Mouse (Mus musculus): Measurements from ENCODE around the gene Adgrf3.
"Not testable (repeated sequence)": the region's sequence is repeated elsewhere in the genome, so short reads cannot be mapped to it uniquely, and the experiment has no call there.

Adgrf3 gene

DNA sequence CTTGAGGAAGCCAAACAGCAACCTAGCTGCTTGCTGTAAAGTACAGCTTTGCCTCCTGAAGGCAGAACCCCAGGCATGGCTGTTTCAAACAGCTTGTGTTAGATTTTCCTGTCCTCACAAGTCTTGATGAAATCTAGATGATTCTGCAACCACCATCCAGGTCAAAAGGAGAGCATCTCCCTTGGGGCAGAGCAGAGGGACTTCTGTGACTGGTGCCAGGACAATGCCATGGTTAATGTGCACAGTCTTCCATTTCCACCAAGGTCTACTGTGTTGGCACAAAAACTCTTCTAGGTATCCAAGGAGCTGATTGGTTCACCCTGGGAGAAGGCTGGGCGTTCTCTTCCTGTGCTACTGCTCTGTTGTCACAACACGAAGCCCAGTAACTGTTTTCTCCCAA, 14.2 kb upstream of the Adgrf3 start:
- Histone ChIP-seq H3K27me3 (ENCODE audit: control insufficient read depth, insufficient read depth, low read length, poor library complexity, severe bottlenecking) (no peaks in the 10 kb centered on the region), H3K36me3 (ENCODE audit: control insufficient read depth, insufficient read depth, low read length, poor library complexity, severe bottlenecking) (no peaks in the 10 kb centered on the region)
- DNase-seq (ENCODE audit: low read depth, low spot score) = no peak

DNA sequence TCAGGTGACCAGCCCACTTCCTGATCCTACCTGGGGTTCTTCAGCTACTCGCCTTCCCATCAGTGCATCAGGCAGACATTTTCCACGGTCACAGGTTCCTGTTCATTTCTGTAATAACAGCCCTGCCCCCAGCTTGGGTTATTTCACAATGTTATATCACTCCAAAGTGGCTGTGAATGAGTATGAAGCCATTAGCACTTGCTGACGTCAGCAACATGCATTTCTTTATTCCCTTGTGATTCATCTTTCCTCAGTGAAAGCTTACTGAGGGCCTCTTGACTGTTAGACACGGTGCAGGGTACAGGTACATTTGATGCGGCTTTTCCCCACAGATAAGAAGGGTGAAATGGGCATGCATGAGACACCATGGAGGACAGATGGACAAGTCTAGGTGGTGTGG, 10.4 kb upstream of the Adgrf3 start:
- Histone ChIP-seq H3K27me3 (ENCODE audit: control insufficient read depth, insufficient read depth, low read length, poor library complexity, severe bottlenecking) (no peaks in the 10 kb centered on the region), H3K36me3 (ENCODE audit: control insufficient read depth, insufficient read depth, low read length, poor library complexity, severe bottlenecking) (no peaks in the 10 kb centered on the region)
- no peak for DNase-seq (ENCODE audit: low read depth, low spot score)

DNA sequence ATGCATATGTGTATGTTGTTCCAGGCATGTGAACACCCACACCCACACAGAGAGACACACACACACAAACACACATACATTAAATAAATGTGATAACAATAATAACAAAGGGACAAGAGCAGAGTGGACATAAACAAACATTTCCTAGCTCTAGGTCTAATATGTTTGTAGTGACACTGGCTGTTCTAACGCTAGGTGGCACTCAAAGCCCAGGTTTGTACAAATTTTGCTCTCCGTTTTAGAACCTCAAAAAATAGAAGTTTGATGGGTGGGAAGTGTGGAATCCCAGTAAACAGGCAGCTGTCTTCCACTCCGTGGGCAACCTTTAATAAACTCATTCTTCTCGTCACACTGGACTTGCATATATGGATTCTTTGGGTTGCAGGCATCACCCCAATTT, 9.4 kb upstream of the Adgrf3 start:
- no peaks in the 10 kb centered on the region for H3K36me3 ChIP-seq (ENCODE audit: control insufficient read depth, insufficient read depth, low read length, poor library complexity, severe bottlenecking)
- no peaks in the 10 kb centered on the region for H3K27me3 ChIP-seq (ENCODE audit: control insufficient read depth, insufficient read depth, low read length, poor library complexity, severe bottlenecking)
- peak; percentile 70 for DNase-seq (ENCODE audit: low read depth, low spot score)

DNA sequence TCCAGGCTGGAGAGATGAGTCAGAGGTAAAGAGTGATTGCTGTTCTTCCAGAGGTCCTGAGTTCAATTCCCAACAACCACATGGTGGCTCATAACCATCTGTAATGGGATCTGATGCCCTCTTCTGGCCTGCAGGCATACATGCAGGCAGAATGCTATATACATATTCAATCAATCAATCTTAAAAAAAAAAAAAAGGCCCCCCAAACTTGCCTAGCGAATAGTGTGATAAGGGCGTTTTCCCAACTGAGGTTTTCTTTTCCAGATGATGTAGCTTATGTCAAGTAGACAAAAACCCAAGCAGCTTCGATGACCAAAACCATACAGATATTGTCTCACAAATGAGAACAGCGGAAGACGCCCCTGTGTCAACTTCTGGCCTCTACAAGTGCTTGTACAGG, 5.2 kb upstream of the Adgrf3 start:
- H3K27me3 ChIP-seq (ENCODE audit: control insufficient read depth, insufficient read depth, low read length, poor library complexity, severe bottlenecking); DNase-seq (ENCODE audit: low read depth, low spot score); H3K36me3 ChIP-seq (ENCODE audit: control insufficient read depth, insufficient read depth, low read length, poor library complexity, severe bottlenecking): not testable (repeated sequence)

DNA sequence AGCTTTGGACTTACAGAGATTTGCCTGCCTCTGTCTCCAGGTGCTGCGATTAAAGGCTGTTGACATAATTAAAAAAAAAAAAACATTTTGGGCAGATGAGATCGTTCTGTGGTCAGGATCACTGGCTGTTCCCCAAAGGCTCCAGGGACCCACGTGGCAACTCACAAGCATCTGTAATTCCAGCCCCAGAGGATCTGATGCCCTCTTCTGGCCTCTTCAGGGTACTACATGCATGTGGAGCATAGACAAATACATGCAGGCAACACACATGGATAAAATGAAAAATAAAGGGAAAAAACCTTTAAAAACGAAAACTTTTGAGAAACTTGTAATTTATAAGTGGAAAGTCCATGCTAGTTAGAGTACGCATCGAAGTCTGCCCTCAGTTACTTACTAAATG, 1.8 kb upstream of the Adgrf3 start:
- peak; percentile 48 for DNase-seq (ENCODE audit: low read depth, low spot score)
- Histone ChIP-seq H3K36me3 (ENCODE audit: control insufficient read depth, insufficient read depth, low read length, poor library complexity, severe bottlenecking) (no peaks in the 10 kb centered on the region), H3K27me3 (ENCODE audit: control insufficient read depth, insufficient read depth, low read length, poor library complexity, severe bottlenecking) (no peaks in the 10 kb centered on the region)

DNA sequence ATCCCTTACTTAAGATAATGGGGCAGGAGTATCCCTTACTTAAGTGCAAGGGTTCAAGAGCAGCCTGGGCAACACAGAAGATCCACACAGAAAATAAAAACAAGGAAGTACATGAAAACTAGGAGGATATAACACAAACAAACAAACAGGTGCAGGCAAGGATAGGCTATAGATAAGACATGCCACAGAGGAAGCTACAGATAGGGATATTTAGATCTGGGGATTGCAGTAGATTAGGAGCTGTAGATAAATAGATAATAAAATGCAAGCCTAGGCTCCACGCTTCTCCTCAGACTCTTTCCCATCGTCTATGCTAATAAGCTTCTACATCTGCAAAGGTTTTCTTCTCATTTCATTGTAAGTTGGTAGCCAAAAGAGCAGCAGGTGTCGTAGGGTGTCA, 488 bp downstream of the Adgrf3 start:
- Histone ChIP-seq H3K27me3 (ENCODE audit: control insufficient read depth, insufficient read depth, low read length, poor library complexity, severe bottlenecking) (no peaks in the 10 kb centered on the region), H3K36me3 (ENCODE audit: control insufficient read depth, insufficient read depth, low read length, poor library complexity, severe bottlenecking) (no peaks in the 10 kb centered on the region)
- no peak for DNase-seq (ENCODE audit: low read depth, low spot score)

DNA sequence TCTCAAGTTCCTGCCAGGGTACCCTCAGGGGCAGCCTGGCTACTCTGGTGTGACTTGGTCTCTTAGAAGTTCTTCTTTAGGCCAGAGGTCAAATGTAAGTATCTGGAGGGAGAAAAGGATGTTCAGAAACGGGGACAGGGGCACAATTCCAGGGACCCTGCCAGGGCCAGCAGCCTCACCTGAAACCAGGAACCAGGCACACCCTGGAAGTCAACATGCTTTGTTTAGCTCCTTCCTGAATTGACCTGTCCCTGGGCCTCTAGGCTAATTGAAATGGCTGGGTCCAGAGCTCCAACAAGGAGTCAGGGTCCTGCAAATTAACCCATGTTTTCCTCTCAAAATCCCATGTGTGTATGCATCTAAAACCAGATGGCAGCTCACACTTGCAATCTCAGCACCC, 1.1 kb downstream of the Adgrf3 start:
- DNase-seq (ENCODE audit: low read depth, low spot score) = no peak
- Histone ChIP-seq H3K27me3 (ENCODE audit: control insufficient read depth, insufficient read depth, low read length, poor library complexity, severe bottlenecking) (no peaks in the 10 kb centered on the region), H3K36me3 (ENCODE audit: control insufficient read depth, insufficient read depth, low read length, poor library complexity, severe bottlenecking) (no peaks in the 10 kb centered on the region)

DNA sequence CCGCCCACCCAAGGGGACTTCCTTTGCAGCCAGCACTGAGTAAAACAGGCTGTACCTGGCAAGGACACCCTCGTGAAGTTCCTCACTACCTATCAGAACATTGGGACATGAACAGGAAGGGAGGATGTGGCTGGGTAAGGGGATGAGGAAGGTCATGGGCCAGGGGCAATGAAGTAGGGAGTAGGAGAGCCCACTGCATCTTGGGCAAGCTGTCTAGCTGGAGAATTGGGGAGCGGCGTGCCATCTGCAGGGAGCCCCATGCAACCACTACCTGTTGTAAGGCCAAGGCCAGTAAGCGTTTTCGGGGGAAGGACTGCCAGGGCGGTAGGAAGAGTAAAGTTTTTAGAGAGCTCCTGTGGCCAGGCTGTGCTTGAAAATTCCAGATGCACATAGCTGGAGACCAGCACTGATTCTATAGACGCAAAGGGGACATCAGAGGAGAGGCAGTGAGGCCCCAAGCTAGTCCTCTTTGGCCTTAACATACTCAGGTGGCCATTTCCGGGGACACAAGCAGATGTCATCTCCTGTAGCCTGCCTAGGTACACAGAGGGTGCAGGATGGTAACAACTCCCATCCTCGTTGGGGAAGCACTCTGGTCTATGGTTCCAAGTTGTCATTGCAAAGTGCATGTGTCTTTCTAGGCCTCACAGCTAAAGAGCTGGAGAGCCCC, 2.2 kb downstream of the Adgrf3 start:
- H3K36me3 ChIP-seq (ENCODE audit: control insufficient read depth, insufficient read depth, low read length, poor library complexity, severe bottlenecking) = no peaks in the 10 kb centered on the region
- no peak for DNase-seq (ENCODE audit: low read depth, low spot score)
- H3K27me3 ChIP-seq (ENCODE audit: control insufficient read depth, insufficient read depth, low read length, poor library complexity, severe bottlenecking) = no peaks in the 10 kb centered on the region

DNA sequence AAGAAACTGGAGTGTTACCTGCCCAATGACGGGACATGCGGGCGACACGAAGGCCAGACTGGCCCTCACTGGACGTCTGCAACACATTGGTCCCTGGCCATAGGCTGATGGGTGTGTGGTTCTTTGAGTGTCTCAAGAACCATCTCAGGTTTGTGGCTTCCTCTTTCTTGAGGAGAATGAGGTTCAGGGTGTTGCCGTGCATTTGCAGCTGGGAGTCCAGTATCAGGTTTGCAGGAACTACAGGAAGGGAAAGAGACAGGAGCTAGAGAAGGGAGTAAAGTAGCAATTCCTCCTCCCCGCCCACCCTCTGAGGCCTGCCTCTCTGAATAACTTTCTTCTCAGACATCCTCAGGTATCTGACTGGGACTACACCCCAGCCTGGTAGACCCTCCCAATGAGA, 3.3 kb downstream of the Adgrf3 start:
- DNase-seq (ENCODE audit: low read depth, low spot score) = no peak
- Histone ChIP-seq H3K27me3 (ENCODE audit: control insufficient read depth, insufficient read depth, low read length, poor library complexity, severe bottlenecking) (no peaks in the 10 kb centered on the region), H3K36me3 (ENCODE audit: control insufficient read depth, insufficient read depth, low read length, poor library complexity, severe bottlenecking) (no peaks in the 10 kb centered on the region)

DNA sequence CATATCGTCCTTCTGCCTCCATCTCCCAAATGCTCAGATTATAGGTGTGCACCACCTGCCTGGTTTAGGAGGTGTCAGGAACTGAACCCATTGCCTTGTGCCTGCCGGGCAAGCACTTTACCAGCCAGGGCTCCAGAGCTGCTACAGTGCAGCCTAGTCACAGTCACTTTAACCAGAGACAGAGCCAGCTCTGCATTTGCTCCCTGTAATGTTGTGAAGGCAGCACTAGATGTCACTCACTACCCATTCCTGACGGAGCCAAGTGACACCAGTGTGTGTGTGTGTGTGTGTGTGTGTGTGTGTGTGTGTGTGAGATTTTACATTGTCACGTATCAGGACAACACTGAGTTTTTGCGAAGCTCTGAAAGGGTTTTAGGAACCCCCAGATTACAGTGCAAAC, 4.0 kb downstream of the Adgrf3 start:
- H3K27me3 ChIP-seq (ENCODE audit: control insufficient read depth, insufficient read depth, low read length, poor library complexity, severe bottlenecking) = no peaks in the 10 kb centered on the region
- DNase-seq (ENCODE audit: low read depth, low spot score) = peak; percentile 27
- no peaks in the 10 kb centered on the region for H3K36me3 ChIP-seq (ENCODE audit: control insufficient read depth, insufficient read depth, low read length, poor library complexity, severe bottlenecking)

DNA sequence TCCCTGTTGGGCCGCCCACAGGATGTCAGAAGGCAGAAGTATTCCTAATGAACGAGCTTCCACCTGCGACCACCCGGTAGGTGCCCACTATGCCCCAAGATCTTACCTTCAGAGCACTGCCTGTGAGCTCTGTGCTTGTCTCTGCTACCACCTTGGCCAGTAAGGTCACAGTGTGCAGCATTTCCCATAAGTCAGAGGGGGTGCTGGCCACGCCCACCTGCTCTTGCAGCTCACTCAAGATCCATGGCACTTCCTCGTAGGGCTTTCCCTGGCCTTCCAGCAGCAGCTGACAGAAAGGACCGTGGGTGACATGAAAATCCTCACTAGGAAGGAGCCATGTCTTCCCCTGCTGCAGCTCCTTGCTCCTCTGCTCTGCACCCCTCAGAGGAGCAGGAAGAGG, 7.3 kb downstream of the Adgrf3 start:
- Histone ChIP-seq H3K36me3 (ENCODE audit: control insufficient read depth, insufficient read depth, low read length, poor library complexity, severe bottlenecking) (no peaks in the 10 kb centered on the region), H3K27me3 (ENCODE audit: control insufficient read depth, insufficient read depth, low read length, poor library complexity, severe bottlenecking) (no peaks in the 10 kb centered on the region)
- DNase-seq (ENCODE audit: low read depth, low spot score) = peak; percentile 7

DNA sequence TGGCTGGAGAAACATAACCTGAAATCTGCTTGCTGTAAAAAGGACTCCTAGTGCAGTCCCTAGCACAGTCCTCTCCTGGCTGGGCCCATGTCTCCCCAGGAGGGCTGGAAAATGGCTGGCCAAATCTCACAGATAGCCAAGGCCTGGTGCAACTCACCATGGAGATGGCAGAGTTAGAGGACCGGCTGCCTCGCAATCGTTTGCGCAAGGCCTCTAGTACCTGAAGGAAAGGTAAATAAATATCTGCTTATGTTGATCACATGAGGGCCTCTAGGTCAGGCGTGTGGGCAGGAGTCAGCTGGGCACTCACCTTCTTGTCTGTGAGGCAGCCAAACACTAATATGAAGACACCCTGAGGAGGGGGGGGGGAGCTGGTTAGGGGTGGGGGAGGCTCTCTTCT, 10.2 kb downstream of the Adgrf3 start:
- Histone ChIP-seq H3K27me3 (ENCODE audit: control insufficient read depth, insufficient read depth, low read length, poor library complexity, severe bottlenecking) (no peaks in the 10 kb centered on the region), H3K36me3 (ENCODE audit: control insufficient read depth, insufficient read depth, low read length, poor library complexity, severe bottlenecking) (no peaks in the 10 kb centered on the region)
- DNase-seq (ENCODE audit: low read depth, low spot score) = no peak

DNA sequence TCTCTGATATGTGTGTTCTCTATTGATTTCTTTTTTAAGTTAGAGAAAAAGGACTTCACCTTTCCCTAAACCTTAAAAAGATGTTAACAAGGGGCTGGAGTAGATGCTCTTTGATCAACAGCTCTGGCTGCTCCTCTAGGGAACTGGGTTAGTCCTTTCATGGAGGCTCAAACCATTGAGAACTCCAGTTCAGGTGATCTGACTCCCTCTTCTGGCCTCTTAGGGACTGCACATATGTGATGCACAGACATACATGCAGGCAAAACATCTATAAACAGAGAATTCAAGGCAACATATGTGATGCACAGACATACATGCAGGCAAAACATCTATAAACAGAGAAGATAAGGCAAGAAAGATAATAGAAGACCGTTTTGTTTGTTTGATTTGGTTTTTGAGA, 13.1 kb downstream of the Adgrf3 start:
- Histone ChIP-seq H3K36me3 (ENCODE audit: control insufficient read depth, insufficient read depth, low read length, poor library complexity, severe bottlenecking) (0 out of 2 replicates have a peak, but pooled peaks cover 2% of the 10 kb centered on the region), H3K27me3 (ENCODE audit: control insufficient read depth, insufficient read depth, low read length, poor library complexity, severe bottlenecking) (no peaks in the 10 kb centered on the region)
- DNase-seq (ENCODE audit: low read depth, low spot score) = no peak

DNA sequence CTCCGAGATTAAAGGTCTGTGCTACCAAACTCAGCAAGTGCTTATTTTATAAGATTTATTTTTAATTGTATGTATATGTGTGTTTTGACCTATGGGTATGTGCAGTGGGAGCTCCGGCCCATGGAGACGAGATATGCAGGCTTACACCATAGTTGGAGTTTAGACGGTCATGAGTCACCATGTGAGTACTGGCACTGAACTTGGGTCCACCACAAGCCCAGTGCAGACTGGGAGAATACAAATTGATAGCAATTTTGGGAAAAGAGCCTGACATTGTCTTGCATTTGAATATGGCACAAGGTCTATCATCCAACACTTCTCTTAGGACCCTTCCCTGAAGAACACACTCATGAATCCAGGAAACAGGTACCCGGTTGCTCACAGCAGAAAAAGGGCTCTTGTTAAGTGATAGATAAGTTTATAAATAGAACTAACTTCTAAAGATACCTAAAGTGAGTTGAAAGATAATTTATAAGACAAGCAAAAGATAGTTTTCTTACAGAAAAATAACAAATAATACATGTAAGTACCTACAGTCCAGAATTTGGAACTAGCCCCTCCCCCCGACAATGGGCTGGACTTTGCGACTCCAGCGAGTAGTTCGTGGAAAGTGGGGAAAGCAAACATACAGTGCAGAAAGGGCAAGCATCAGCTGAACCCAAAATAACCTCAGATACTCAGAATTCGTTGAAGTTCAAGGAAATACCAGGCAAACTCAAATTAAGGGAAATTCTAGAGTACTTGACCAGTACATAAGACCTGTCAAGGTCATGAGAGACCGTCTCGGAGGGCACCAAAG, 17.6 kb downstream of the Adgrf3 start:
- H3K27me3 ChIP-seq (ENCODE audit: control insufficient read depth, insufficient read depth, low read length, poor library complexity, severe bottlenecking) = no peaks in the 10 kb centered on the region
- DNase-seq (ENCODE audit: low read depth, low spot score) = no peak

DNA sequence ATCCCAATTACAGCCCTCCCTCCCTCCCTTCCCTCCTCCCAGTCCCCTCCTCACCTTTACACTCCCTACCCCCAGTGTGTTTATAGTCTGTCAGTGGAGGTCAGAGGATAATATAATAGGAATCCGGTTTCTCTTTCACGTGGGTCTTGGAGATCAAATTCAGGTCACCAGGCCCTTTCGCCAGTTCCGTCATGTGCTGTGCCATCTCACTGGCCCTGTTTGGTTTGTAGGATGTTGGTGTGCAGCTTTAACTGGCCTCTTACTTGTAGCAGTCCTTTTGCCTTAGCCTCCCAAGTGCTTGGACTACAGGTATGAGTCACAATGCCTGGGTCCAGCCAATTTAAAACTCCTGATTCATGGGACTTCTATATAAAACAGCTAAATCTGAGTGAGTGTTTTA, 29.7 kb downstream of the Adgrf3 start:
- no peak for DNase-seq (ENCODE audit: low read depth, low spot score)
- Histone ChIP-seq H3K27me3 (ENCODE audit: control insufficient read depth, insufficient read depth, low read length, poor library complexity, severe bottlenecking) (no peaks in the 10 kb centered on the region), H3K36me3 (ENCODE audit: control insufficient read depth, insufficient read depth, low read length, poor library complexity, severe bottlenecking) (peaks cover 14% of the 10 kb centered on the region)

More for the DNA sequence above, 17.6 kb downstream of the Adgrf3 start:
- H3K36me3 ChIP-seq (ENCODE audit: control insufficient read depth, insufficient read depth, low read length, poor library complexity, severe bottlenecking) = peaks cover 10% of the 10 kb centered on the region; the same call in 1 of the 2 replicates
